Mouse (Mus musculus) neural tube, embryonic 14.5 days (tissue): ENCODE data around the gene Necap2. TPM values are rescaled to one million over a fixed set of nuclear protein-coding genes. Genes with fewer than 3 reads are reported as not detected.
A peak's percentile ranks its signal among the peaks of the same experiment; 100 is the strongest.

Experiments used
- ATAC-seq: fragments of 200-750 bp; cut with Nextera tagmentation; 2 replicates; pipeline ENCODE4 v1.8.0; 2017; ENCODE audit warnings: low read depth, mild to moderate bottlenecking, moderate TSS enrichment, moderate library complexity
- H3K27ac ChIP-seq: fragments of 300-500 bp; sonication (generic); 2 replicates; pipeline ENCODE4 v1.5.1; 2014; ENCODE audit warnings: low read depth, mild to moderate bottlenecking, control low read depth, low read length, moderate library complexity, mixed read lengths
- H3K27me3 ChIP-seq: fragments of 300-500 bp; sonication (generic); 2 replicates; pipeline ENCODE4 v1.6.1; 2014; ENCODE audit warnings: low read length; ENCODE audit not compliant: control insufficient read depth, insufficient read depth
- H3K36me3 ChIP-seq: fragments of 300-500 bp; sonication (generic); 2 replicates; pipeline ENCODE4 v1.6.1; 2014; ENCODE audit warnings: low read length, mixed read lengths; ENCODE audit not compliant: control insufficient read depth, insufficient read depth
- H3K4me1 ChIP-seq: fragments of 300-500 bp; sonication (generic); 2 replicates; pipeline ENCODE4 v1.6.1; 2014; ENCODE audit warnings: low read length; ENCODE audit not compliant: control insufficient read depth, insufficient read depth
- H3K4me2 ChIP-seq: fragments of 300-500 bp; sonication (generic); 2 replicates; pipeline ENCODE4 v1.6.1; 2014; ENCODE audit warnings: mild to moderate bottlenecking, low read depth, low read length, control low read depth
- H3K4me3 ChIP-seq: fragments of 300-500 bp; sonication (generic); 2 replicates; pipeline ENCODE4 v1.5.1; 2014; ENCODE audit warnings: low read depth, low read length, control low read depth, mixed read lengths
- H3K9ac ChIP-seq: fragments of 300-500 bp; sonication (generic); replicated peaks from 2 replicates; pipeline ENCODE4 v1.6.1; 2014; ENCODE audit warnings: low read depth, mild to moderate bottlenecking, control low read depth, low read length, mixed read lengths
- H3K9me3 ChIP-seq: fragments of 300-500 bp; sonication (generic); 2 replicates; pipeline ENCODE4 v1.6.1; 2016; ENCODE audit warnings: low read length; ENCODE audit not compliant: control insufficient read depth
- WGBS: fragments of 180-500 bp; shearing (Covaris S2); extraction: QIAGEN DNeasy Blood & Tissue Kit; methylation state at CpG from one replicate; pipeline ENCODE4 v1.1.7; 2014; 5-methylcytosine and 5-hydroxymethylcytosine counted together
- polyA plus RNA-seq: library from polyadenylated mRNA; unstranded; fragments of >200 nt; fragmentation: Nextera tagmentation; extraction: Ambion mirVana; gene quantifications from 2 replicates; pipeline ENCODE4 v1.2.1, GENCODE M21; 2014

The Necap2 gene
- polyA plus RNA-seq, 1 experiment from 2014 or later, result 37.0 TPM

- peaks cover 26% of the 10 kb centered on the region for H3K4me1 ChIP-seq
- no peaks in the 10 kb centered on the region for H3K27me3 ChIP-seq
- ATAC-seq, result peak; percentile 53
- no peaks in the 10 kb centered on the region for H3K9me3 ChIP-seq
- peak overlapping the region; percentile 12; the same call in 1 of the 2 replicates for H3K4me2 ChIP-seq
- peak overlapping the region; percentile 78 for H3K27ac ChIP-seq
- 0 out of 2 replicates have a peak overlapping the region, but pooled peaks have one; percentile 16 for H3K9ac ChIP-seq
- 29% methylated on average over 15 of the region's 17 CpGs for WGBS
- H3K36me3 ChIP-seq, result no peaks in the 10 kb centered on the region; the same call in 1 of the 2 replicates
- H3K4me3 ChIP-seq, result no peak overlapping the region
Observed at GRCm38 (mm10) chr4:141053568-141054161, 24.5 kb downstream of the Necap2 start.

- Histone ChIP-seq H3K9me3 (no peaks in the 10 kb centered on the region), H3K9ac (0 out of 2 replicates have a peak overlapping the region, but pooled peaks have one; percentile 16), H3K4me2 (0 out of 2 replicates have a peak overlapping the region, but pooled peaks have one; percentile 12), H3K27me3 (no peaks in the 10 kb centered on the region), H3K4me1 (peaks cover 32% of the 10 kb centered on the region), H3K27ac (peak overlapping the region; percentile 78), H3K36me3 (no peaks in the 10 kb centered on the region; the same call in 1 of the 2 replicates), H3K4me3 (no peak overlapping the region)
- no peak for ATAC-seq
- 58% methylated on average over 7 of the region's 8 CpGs for WGBS
Observed at GRCm38 (mm10) chr4:141053138-141053537, 25.0 kb downstream of the Necap2 start.

GRCm38 (mm10) chr4:141052442-141052841 lies 25.7 kb downstream of the Necap2 start:
- H3K4me3 ChIP-seq, result no peak overlapping the region
- no peak overlapping the region for H3K9ac ChIP-seq
- no peaks in the 10 kb centered on the region; the same call in 1 of the 2 replicates for H3K36me3 ChIP-seq
- no peaks in the 10 kb centered on the region for H3K9me3 ChIP-seq
- ATAC-seq, result no peak
- H3K27me3 ChIP-seq, result no peaks in the 10 kb centered on the region
- WGBS, result 87% methylated on average over 12 of the region's 12 CpGs
- H3K27ac ChIP-seq, result 0 out of 2 replicates have a peak overlapping the region, but pooled peaks have one; percentile 48
- no peak overlapping the region for H3K4me2 ChIP-seq
- H3K4me1 ChIP-seq, result peaks cover 34% of the 10 kb centered on the region

- H3K27me3 ChIP-seq, result no peaks in the 10 kb centered on the region
- peak overlapping the region; percentile 14; the same call in 1 of the 2 replicates for H3K4me2 ChIP-seq
- H3K27ac ChIP-seq, result peak overlapping the region; percentile 87
- no peaks in the 10 kb centered on the region for H3K9me3 ChIP-seq
- WGBS, result 10% methylated on average over 4 of the region's 4 CpGs
- no peak overlapping the region; the same call in none of the 2 replicates for H3K9ac ChIP-seq
- H3K4me1 ChIP-seq, result peaks cover 34% of the 10 kb centered on the region
- H3K4me3 ChIP-seq, result no peak overlapping the region
- peak; percentile 62 for ATAC-seq
- peaks cover 3% of the 10 kb centered on the region; the same call in 1 of the 2 replicates for H3K36me3 ChIP-seq
Observed at GRCm38 (mm10) chr4:141049476-141049835, 28.7 kb downstream of the Necap2 start.

GRCm38 (mm10) chr4:141048810-141049475 lies 29.2 kb downstream of the Necap2 start:
- Histone ChIP-seq H3K36me3 (peaks cover 3% of the 10 kb centered on the region; the same call in 1 of the 2 replicates), H3K27ac (peak overlapping the region; percentile 87), H3K27me3 (no peaks in the 10 kb centered on the region), H3K9ac (no peak overlapping the region; the same call in 1 of the 2 replicates), H3K4me1 (peaks cover 32% of the 10 kb centered on the region), H3K4me3 (no peak overlapping the region), H3K9me3 (no peaks in the 10 kb centered on the region), H3K4me2 (peak overlapping the region; percentile 14; the same call in 1 of the 2 replicates)
- peak; percentile 31 for ATAC-seq
- WGBS, result 28% methylated on average over 17 of the region's 17 CpGs

- 16% methylated on average over 8 of the region's 8 CpGs for WGBS
- Histone ChIP-seq H3K27me3 (no peaks in the 10 kb centered on the region), H3K4me1 (peaks cover 20% of the 10 kb centered on the region), H3K4me3 (no peak overlapping the region), H3K4me2 (no peak overlapping the region), H3K9ac (no peak overlapping the region), H3K27ac (no peak overlapping the region), H3K9me3 (no peaks in the 10 kb centered on the region), H3K36me3 (peaks cover 3% of the 10 kb centered on the region)
- ATAC-seq, result peak; percentile 42; the same call in 1 of the 2 replicates
Observed at GRCm38 (mm10) chr4:141044816-141045215, 33.3 kb downstream of the Necap2 start.

- no peak for ATAC-seq
- no peak overlapping the region for H3K4me2 ChIP-seq
- no peak overlapping the region for H3K4me3 ChIP-seq
- H3K27ac ChIP-seq, result no peak overlapping the region
- H3K9ac ChIP-seq, result no peak overlapping the region
- H3K9me3 ChIP-seq, result no peaks in the 10 kb centered on the region
- 53% methylated on average over 12 of the region's 12 CpGs for WGBS
- peaks cover 3% of the 10 kb centered on the region; the same call in 1 of the 2 replicates for H3K36me3 ChIP-seq
- no peaks in the 10 kb centered on the region for H3K4me1 ChIP-seq
- H3K27me3 ChIP-seq, result no peaks in the 10 kb centered on the region
Observed at GRCm38 (mm10) chr4:141041117-141041516, 37.0 kb downstream of the Necap2 start.

- no peaks in the 10 kb centered on the region for H3K9me3 ChIP-seq
- H3K4me1 ChIP-seq, result no peaks in the 10 kb centered on the region
- H3K27ac ChIP-seq, result no peak overlapping the region
- H3K9ac ChIP-seq, result no peak overlapping the region
- H3K4me3 ChIP-seq, result no peak overlapping the region
- H3K4me2 ChIP-seq, result no peak overlapping the region
- WGBS, result 76% methylated on average over 27 of the region's 27 CpGs
- H3K27me3 ChIP-seq, result no peaks in the 10 kb centered on the region
- 0 out of 2 replicates have a peak, but pooled peaks have one; percentile 39 for ATAC-seq
- H3K36me3 ChIP-seq, result no peaks in the 10 kb centered on the region; the same call in 1 of the 2 replicates
Observed at GRCm38 (mm10) chr4:141033606-141034549, 44.3 kb downstream of the Necap2 start.
